Mouse (Mus musculus) bone marrow, adult 2 months (tissue): Measurements from ENCODE around the gene Tirap.
A peak's percentile ranks its signal among the peaks of the same experiment; 100 is the strongest.

Source experiments
- CTCF ChIP-seq: fragments of 200-500 bp; IDR thresholded peaks from 2 replicates; pipeline ENCODE4 v1.5.1; 2011; ENCODE audit warnings: low read length, control low read depth; ENCODE audit not compliant: control insufficient read depth, insufficient read depth
- POLR2A ChIP-seq: fragments of 200-500 bp; IDR thresholded peaks from 2 replicates; pipeline ENCODE4 v1.6.1; 2011; ENCODE audit warnings: low read depth, mild to moderate bottlenecking, control low read depth, low read length, borderline replicate concordance; ENCODE audit not compliant: control insufficient read depth

GRCm38 (mm10) chr9:35175251-35176123 lies 24.6 kb downstream of the Tirap start, which contains the start of gene Dcps:
- TF ChIP-seq POLR2A = peak; percentile 75; the same call in 1 of the 2 replicates
- peak; percentile 34; the same call in 1 of the 2 replicates for TF ChIP-seq CTCF
